8 mouse cellular contexts compared by ENCODE assay signal in the genomic region with DNA sequence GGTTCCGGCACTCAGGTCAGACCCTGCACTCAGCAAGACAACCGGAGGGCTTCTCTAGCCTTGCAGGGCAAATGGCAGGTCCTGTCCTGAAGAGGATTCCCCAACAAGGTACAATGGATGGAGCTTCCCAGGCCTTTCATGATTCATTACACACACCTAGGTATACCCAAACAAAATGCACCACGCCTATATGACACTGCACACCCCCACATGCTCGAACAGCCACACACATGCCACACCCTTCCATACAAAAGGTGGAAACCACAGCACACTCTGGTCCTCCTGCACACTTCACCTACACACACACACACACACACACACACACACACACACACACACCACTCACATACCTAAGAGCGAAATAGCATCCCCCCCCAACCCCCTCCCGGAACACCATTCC. TPM values are rescaled to one million over a fixed set of nuclear protein-coding genes. Genes with fewer than 3 reads are reported as not detected.
DNase-seq lines count a peak whose midpoint lies in the region; ATAC-seq and TF ChIP-seq lines count a peak whose summit lies in the region.

No protein-coding gene starts in this region.

- H3K27ac ChIP-seq in cerebellum, adult 2 months (ENCODE audit: insufficient read depth, low read length) = peak overlapping the region; percentile 95
- H3K27ac ChIP-seq in lung, postnatal 0 days (ENCODE audit: low read length) = no peak overlapping the region
- no peak overlapping the region; the same call in 1 of the 2 replicates for H3K27ac ChIP-seq in limb, embryonic 11.5 days (replicated peaks; ENCODE audit: low read depth, low read length)
- H3K27ac ChIP-seq in stomach, embryonic 15.5 days = no peak overlapping the region
- no peak overlapping the region for H3K27ac ChIP-seq in liver, postnatal 0 days (ENCODE audit: low read depth)

- DNase-seq in cerebellum, adult 2 months = no peak
- no peak for DNase-seq in cerebellum, postnatal 14 days
- no peak for DNase-seq in lung, postnatal 0 days (ENCODE audit: low spot score)
- no peak for DNase-seq in lung, postnatal 10 days
- peak; percentile 21 for DNase-seq in limb, embryonic 11.5 days (ENCODE audit: low spot score)
- DNase-seq in spleen, adult 18-20 months = no peak
- no peak for DNase-seq in liver, postnatal 0 days

- peaks cover 45% of the 10 kb centered on the region for H3K4me1 ChIP-seq in cerebellum, adult 2 months (ENCODE audit: control insufficient read depth, insufficient read depth, low read length)
- peaks cover 29% of the 10 kb centered on the region for H3K4me1 ChIP-seq in lung, postnatal 0 days (ENCODE audit: insufficient read depth, low read depth, low read length)
- H3K4me1 ChIP-seq in limb, embryonic 11.5 days (ENCODE audit: control insufficient read depth, insufficient read depth, low read length) = peaks cover 80% of the 10 kb centered on the region
- peaks cover 26% of the 10 kb centered on the region for H3K4me1 ChIP-seq in stomach, embryonic 15.5 days
- H3K4me1 ChIP-seq in liver, postnatal 0 days (ENCODE audit: insufficient read depth) = peaks cover 14% of the 10 kb centered on the region

- ATAC-seq in lung, postnatal 0 days = no peak
- ATAC-seq in limb, embryonic 11.5 days (ENCODE audit: insufficient number of reproducible peaks, low FRiP score, low TSS enrichment, low read depth) = 0 out of 2 replicates have a peak, but pooled peaks have one; percentile 19
- no peak for ATAC-seq in stomach, embryonic 15.5 days (ENCODE audit: insufficient read depth, low FRiP score, low read depth)
- ATAC-seq in liver, postnatal 0 days = no peak

- H3K27me3 ChIP-seq in cerebellum, adult 2 months (ENCODE audit: control insufficient read depth, insufficient read depth, low read length) = no peaks in the 10 kb centered on the region
- no peaks in the 10 kb centered on the region for H3K27me3 ChIP-seq in lung, postnatal 0 days (replicated peaks; ENCODE audit: insufficient read depth, low read length)
- H3K27me3 ChIP-seq in limb, embryonic 11.5 days (ENCODE audit: control insufficient read depth, insufficient read depth, low read length) = no peaks in the 10 kb centered on the region; the same call in 1 of the 2 replicates
- H3K27me3 ChIP-seq in stomach, embryonic 15.5 days (replicated peaks) = peaks cover 35% of the 10 kb centered on the region
- H3K27me3 ChIP-seq in liver, postnatal 0 days (ENCODE audit: insufficient read depth, low read length) = peaks cover 52% of the 10 kb centered on the region

- TF ChIP-seq CTCF in cerebellum, adult 2 months (IDR thresholded peaks at IDR 0.05; ENCODE audit: borderline replicate concordance, insufficient read depth, low read depth, low read length) = no peak
- no peak for TF ChIP-seq CTCF in lung, postnatal 0 days (IDR thresholded peaks at IDR 0.05)
- no peak for TF ChIP-seq CTCF in liver, postnatal 0 days (IDR thresholded peaks at IDR 0.05; ENCODE audit: low read depth)

- TF ChIP-seq POLR2A in cerebellum, adult 2 months (IDR thresholded peaks at IDR 0.05; ENCODE audit: borderline replicate concordance, insufficient read depth, low read length) = no peak

- H3K9ac ChIP-seq in lung, postnatal 0 days (replicated peaks; ENCODE audit: low read depth) = no peak overlapping the region
- H3K9ac ChIP-seq in limb, embryonic 11.5 days (ENCODE audit: low read length) = peak overlapping the region; percentile 43; the same call in 1 of the 2 replicates
- H3K9ac ChIP-seq in stomach, embryonic 15.5 days = no peak overlapping the region
- no peak overlapping the region for H3K9ac ChIP-seq in liver, postnatal 0 days (replicated peaks)

- H3K36me3 ChIP-seq in lung, postnatal 0 days (ENCODE audit: insufficient read depth, low read length) = no peaks in the 10 kb centered on the region
- no peaks in the 10 kb centered on the region for H3K36me3 ChIP-seq in limb, embryonic 11.5 days (ENCODE audit: control insufficient read depth, insufficient read depth, low read length)
- H3K36me3 ChIP-seq in stomach, embryonic 15.5 days = no peaks in the 10 kb centered on the region
- H3K36me3 ChIP-seq in liver, postnatal 0 days (replicated peaks; ENCODE audit: insufficient read depth, low read length) = no peaks in the 10 kb centered on the region

- WGBS in cerebellum, adult 2 months = 15% methylated on average over 6 of the region's 6 CpGs
- WGBS in lung, postnatal 0 days = 67% methylated on average over 6 of the region's 6 CpGs
- whole genome bisulfite sequencing in limb, embryonic 11.5 days = 36% methylated on average over 6 of the region's 6 CpGs
- WGBS in stomach, embryonic 15.5 days = 59% methylated on average over 6 of the region's 6 CpGs
- 59% methylated on average over 6 of the region's 6 CpGs for WGBS in liver, postnatal 0 days (ENCODE audit: insufficient replicate concordance)

- no peak for TF ChIP-seq EP300 in lung, postnatal 0 days (IDR thresholded peaks at IDR 0.05)
- no peak for TF ChIP-seq EP300 in liver, postnatal 0 days (IDR thresholded peaks at IDR 0.05; ENCODE audit: low read depth)

- H3K9me3 ChIP-seq in lung, postnatal 0 days (ENCODE audit: low read length) = no peaks in the 10 kb centered on the region
- H3K9me3 ChIP-seq in limb, embryonic 11.5 days (ENCODE audit: control insufficient read depth, low read length) = no peaks in the 10 kb centered on the region
- H3K9me3 ChIP-seq in stomach, embryonic 15.5 days = no peaks in the 10 kb centered on the region
- H3K9me3 ChIP-seq in liver, postnatal 0 days (ENCODE audit: low read length) = no peaks in the 10 kb centered on the region

- peak overlapping the region; percentile 66; the same call in 1 of the 2 replicates for H3K4me2 ChIP-seq in lung, postnatal 0 days (replicated peaks; ENCODE audit: low read depth, low read length)
- H3K4me2 ChIP-seq in limb, embryonic 11.5 days (ENCODE audit: low read depth, severe bottlenecking) = peak overlapping the region; percentile 82; the same call in 1 of the 2 replicates
- peak overlapping the region; percentile 82 for H3K4me2 ChIP-seq in stomach, embryonic 15.5 days
- H3K4me2 ChIP-seq in liver, postnatal 0 days (ENCODE audit: low read depth, low read length) = no peak overlapping the region

- peak overlapping the region; percentile 96 for H3K4me3 ChIP-seq in cerebellum, adult 2 months (replicated peaks; ENCODE audit: insufficient read depth, low read depth, low read length)
- H3K4me3 ChIP-seq in lung, postnatal 0 days (ENCODE audit: low read depth, low read length) = no peak overlapping the region
- H3K4me3 ChIP-seq in limb, embryonic 11.5 days (ENCODE audit: low read depth, low read length) = peak overlapping the region; percentile 30
- H3K4me3 ChIP-seq in stomach, embryonic 15.5 days (replicated peaks) = no peak overlapping the region
- H3K4me3 ChIP-seq in liver, postnatal 0 days (ENCODE audit: low read depth, low read length) = no peak overlapping the region

RNA-seq across cellular contexts. Expression of a gene that starts 5.4 kb away (rescaled TPM):
- 44.4 and 44.8 TPM in 2 replicates for polyA plus RNA-seq in cerebellum, adult 2 months (2012; rRNA removed)
- polyA plus RNA-seq in lung, postnatal 0 days (2015; fragmentation: Nextera tagmentation; extraction: Ambion mirVana) = 3.8 and 4.3 TPM in 2 replicates
- 10.2 and 10.6 TPM in 2 replicates for polyA plus RNA-seq in limb, embryonic 11.5 days (2014; fragmentation: Nextera tagmentation; extraction: Ambion mirVana)
- 3.8 and 4.0 TPM in 2 replicates for polyA plus RNA-seq in stomach, embryonic 15.5 days (2015; fragmentation: Nextera tagmentation; extraction: Ambion mirVana)
- 0.39 and 0.40 TPM in 2 replicates for polyA plus RNA-seq in liver, postnatal 0 days (2015; fragmentation: Nextera tagmentation; extraction: Ambion mirVana)

Comparison
In these comparisons a context has a peak if more than half of its experiments do, and no peak if none do; other contexts are left out.
1. H3K4me3 ChIP-seq: peak in cerebellum, adult 2 months (single experiment) and limb, embryonic 11.5 days (single experiment); none in lung, postnatal 0 days (single experiment), stomach, embryonic 15.5 days (single experiment) and liver, postnatal 0 days (single experiment).